Mouse (Mus musculus) myocyte (in vitro differentiated cells): ENCODE measurements around the gene Mylk. TPM values are rescaled to one million over a fixed set of nuclear protein-coding genes. Genes with fewer than 3 reads are reported as not detected.

Experiments
- H3K27me3 ChIP-seq: one replicate; pipeline ENCODE4 v1.6.1; 2011; ENCODE audit not compliant: control insufficient read depth, insufficient read depth, insufficient read length
- H3K36me3 ChIP-seq: one replicate; pipeline ENCODE4 v1.6.1; 2011; ENCODE audit not compliant: control insufficient read depth, insufficient read depth
- H3K4me2 ChIP-seq: one replicate; pipeline ENCODE4 v1.6.1; 2011; ENCODE audit warnings: low read depth, control low read depth
- H3K4me3 ChIP-seq: one replicate; pipeline ENCODE4 v1.5.1; 2011; ENCODE audit warnings: mild to moderate bottlenecking, control low read depth, moderate library complexity
- H3K79me2 ChIP-seq: one replicate; pipeline ENCODE4 v1.6.1; 2011; ENCODE audit not compliant: control insufficient read depth, insufficient read depth
- H3ac ChIP-seq: one replicate; pipeline ENCODE4 v1.6.1; 2011; ENCODE audit not compliant: control insufficient read depth, insufficient read length
- CEBPB ChIP-seq: IDR thresholded peaks from 2 replicates; pipeline ENCODE4 v1.6.1; 2011; ENCODE audit warnings: mild to moderate bottlenecking, moderate library complexity; ENCODE audit not compliant: poor library complexity, insufficient read depth, severe bottlenecking
- E2F4 ChIP-seq: IDR thresholded peaks from one replicate; pipeline ENCODE4 v1.6.1; 2011; ENCODE audit warnings: mild to moderate bottlenecking, control low read depth, moderate library complexity; ENCODE audit not compliant: insufficient read depth
- MAX ChIP-seq: IDR thresholded peaks from one replicate; pipeline ENCODE4 v1.6.1; 2011; ENCODE audit warnings: low read depth, mild to moderate bottlenecking, control low read depth
- MYOD1 ChIP-seq, 3 experiments: IDR thresholded peaks; one replicate each; pipeline ENCODE4 v1.6.1; 2011; ENCODE audit warnings: control low read depth in 2 of 3, low read depth in 2 of 3, mild to moderate bottlenecking in 2 of 3, moderate library complexity in 1 of 3; ENCODE audit not compliant: insufficient read length in 2 of 3, control insufficient read depth in 1 of 3
- MYOG ChIP-seq, 3 experiments: IDR thresholded peaks; one replicate each; pipeline ENCODE4 v1.6.1; 2011; ENCODE audit warnings: control low read depth in 2 of 3, low read depth in 2 of 3, mild to moderate bottlenecking in 2 of 3; ENCODE audit not compliant: insufficient read length in 2 of 3, control insufficient read depth in 1 of 3, insufficient read depth in 1 of 3
- POLR2A ChIP-seq: IDR thresholded peaks from one replicate; pipeline ENCODE4 v1.6.1; 2011; ENCODE audit warnings: low read depth, mild to moderate bottlenecking, control low read depth, moderate library complexity; ENCODE audit not compliant: insufficient read length
- POLR2AphosphoS2 ChIP-seq: IDR thresholded peaks from one replicate; pipeline ENCODE4 v1.6.1; 2011; ENCODE audit warnings: low read depth, control low read depth; ENCODE audit not compliant: insufficient read length
- REST ChIP-seq: IDR thresholded peaks from one replicate; pipeline ENCODE4 v1.6.1; 2011; ENCODE audit warnings: mild to moderate bottlenecking, control low read depth, moderate library complexity; ENCODE audit not compliant: insufficient read depth, insufficient read length
- SRF ChIP-seq: IDR thresholded peaks from one replicate; pipeline ENCODE4 v1.6.1; 2011; ENCODE audit warnings: low read depth; ENCODE audit not compliant: control insufficient read depth, insufficient read length
- TCF12 ChIP-seq: IDR thresholded peaks from one replicate; pipeline ENCODE4 v1.6.1; 2011; ENCODE audit warnings: mild to moderate bottlenecking, control low read depth; ENCODE audit not compliant: poor library complexity, insufficient read depth, severe bottlenecking
- TCF3 ChIP-seq: IDR thresholded peaks from one replicate; pipeline ENCODE4 v1.6.1; 2011; ENCODE audit warnings: low read depth, control low read depth; ENCODE audit not compliant: insufficient read length
- USF1 ChIP-seq: IDR thresholded peaks from one replicate; pipeline ENCODE4 v1.6.1; 2011; ENCODE audit warnings: low read depth, mild to moderate bottlenecking, control low read depth, moderate library complexity
- polyA plus RNA-seq: library from polyadenylated mRNA; unstranded; fragments of >200 nt; fragmentation: generic; extraction: Trizol; gene quantifications from one replicate; pipeline ENCODE4 v1.2.1, GENCODE M21; 2012; ENCODE audit warnings: missing spikeins

The Mylk gene
- polyA plus RNA-seq, 1 experiment: 2.1 TPM

DNA sequence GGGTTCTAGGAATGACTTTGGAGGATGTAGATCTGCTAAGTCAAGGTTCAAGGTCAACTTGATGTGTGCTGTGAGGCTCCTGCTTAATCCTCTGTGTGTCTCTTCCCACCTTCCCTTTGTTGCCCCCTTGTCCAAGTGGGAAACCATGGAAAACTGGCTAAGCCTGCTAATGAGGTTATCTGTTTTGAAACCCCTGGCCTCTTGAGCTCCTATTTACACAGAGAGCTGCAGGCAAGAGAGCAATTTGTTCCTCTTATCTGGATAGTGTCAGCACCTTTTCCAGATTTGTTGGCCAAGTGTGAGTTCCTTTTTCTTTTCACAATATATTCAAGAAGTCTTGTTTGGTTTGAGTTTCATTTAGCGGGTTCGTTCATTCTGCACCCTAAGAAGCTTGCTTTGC, 186.3 kb downstream of the Mylk start:
- Histone ChIP-seq H3K27me3 (no peaks in the 10 kb centered on the region), H3K4me3 (no peak overlapping the region), H3K4me2 (no peak overlapping the region), H3K36me3 (no peaks in the 10 kb centered on the region), H3K79me2 (no peaks in the 10 kb centered on the region), H3ac (no peak overlapping the region)
- TF ChIP-seq TCF3 (no peak), MYOG (IDR thresholded peaks at IDR 0.05; ENCODE audit: control insufficient read depth in 1 of 3, insufficient read depth in 1 of 3, insufficient read length in 2 of 3, low read depth in 2 of 3) (no peak), CEBPB (no peak), USF1 (no peak), SRF (no peak), MYOD1 (IDR thresholded peaks at IDR 0.05; ENCODE audit: control insufficient read depth in 1 of 3, insufficient read length in 2 of 3, low read depth in 2 of 3) (no peak), REST (no peak), POLR2A (no peak), E2F4 (no peak), MAX (no peak), POLR2AphosphoS2 (no peak)

- TF ChIP-seq MYOG (IDR thresholded peaks at IDR 0.05; ENCODE audit: control insufficient read depth in 1 of 3, insufficient read depth in 1 of 3, insufficient read length in 2 of 3, low read depth in 2 of 3) (no peak), USF1 (no peak), POLR2AphosphoS2 (no peak), CEBPB (no peak), E2F4 (no peak), TCF12 (no peak), POLR2A (no peak), MAX (no peak), SRF (no peak), TCF3 (no peak), MYOD1 (IDR thresholded peaks at IDR 0.05; ENCODE audit: control insufficient read depth in 1 of 3, insufficient read length in 2 of 3, low read depth in 2 of 3) (no peak), REST (no peak)
- no peaks in the 10 kb centered on the region for H3K79me2 ChIP-seq
- H3K4me3 ChIP-seq: no peak overlapping the region
- no peak overlapping the region for H3ac ChIP-seq
- no peaks in the 10 kb centered on the region for H3K36me3 ChIP-seq
- no peaks in the 10 kb centered on the region for H3K27me3 ChIP-seq
- no peak overlapping the region for H3K4me2 ChIP-seq
Measured at GRCm38 (mm10) chr16:34933173-34933572, 188.2 kb downstream of the Mylk start.

- Histone ChIP-seq H3K79me2 (no peaks in the 10 kb centered on the region), H3K27me3 (no peaks in the 10 kb centered on the region)
- TF ChIP-seq MAX (no peak), MYOG (IDR thresholded peaks at IDR 0.05; ENCODE audit: control insufficient read depth in 1 of 3, insufficient read depth in 1 of 3, insufficient read length in 2 of 3, low read depth in 2 of 3) (peak in 1 of 3 experiments; percentile 18)
Measured at GRCm38 (mm10) chr16:34934486-34934885, 189.5 kb downstream of the Mylk start.

DNA sequence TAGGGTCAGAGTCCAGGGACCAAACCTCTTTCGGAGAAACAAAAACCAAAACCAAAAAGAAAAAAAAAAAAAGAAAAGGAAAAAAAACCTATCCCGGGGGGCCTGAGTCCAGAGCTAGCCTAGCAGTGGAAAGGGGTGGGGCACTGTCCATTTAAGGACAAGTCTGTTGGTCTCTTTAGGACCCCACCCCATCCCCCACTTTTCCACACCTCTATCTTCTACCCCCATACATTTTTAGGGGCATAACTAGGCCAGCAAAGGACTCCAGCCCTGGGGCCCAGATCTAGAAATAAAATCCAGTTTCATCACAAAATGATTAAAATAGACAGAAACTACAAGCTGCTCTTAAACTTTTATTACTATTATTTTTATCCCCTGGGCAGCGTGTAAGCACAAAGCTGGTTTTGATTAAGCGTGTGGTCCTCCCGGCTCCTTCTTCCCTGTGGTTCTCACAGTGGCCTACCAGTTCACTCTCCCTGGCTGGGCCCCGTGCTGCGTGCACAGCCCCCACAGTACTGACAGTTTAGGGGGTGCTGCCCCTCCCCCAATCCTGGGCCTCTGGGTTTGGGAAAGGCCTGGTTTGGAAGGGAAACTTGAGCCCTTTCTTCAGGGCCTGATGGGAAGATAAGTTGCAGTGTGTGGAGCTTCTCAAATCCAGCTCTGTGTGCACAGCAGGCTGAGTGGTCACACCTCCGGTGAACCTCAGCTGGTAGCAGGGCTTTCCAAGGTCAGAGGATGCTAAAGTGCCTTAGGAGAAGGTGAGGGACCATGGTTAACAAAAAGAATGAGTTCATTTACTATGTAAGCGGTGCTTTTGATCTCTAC, 190.7 kb downstream of the Mylk start:
- no peaks in the 10 kb centered on the region for H3K36me3 ChIP-seq
- TF ChIP-seq REST (no peak), CEBPB (no peak), MYOG (IDR thresholded peaks at IDR 0.05; ENCODE audit: control insufficient read depth in 1 of 3, insufficient read depth in 1 of 3, insufficient read length in 2 of 3, low read depth in 2 of 3) (no peak), USF1 (no peak), TCF3 (no peak), MAX (no peak), POLR2A (no peak), MYOD1 (IDR thresholded peaks at IDR 0.05; ENCODE audit: control insufficient read depth in 1 of 3, insufficient read length in 2 of 3, low read depth in 2 of 3) (no peak), TCF12 (no peak), POLR2AphosphoS2 (no peak), E2F4 (no peak), SRF (no peak)
- no peaks in the 10 kb centered on the region for H3K79me2 ChIP-seq
- no peak overlapping the region for H3K4me3 ChIP-seq
- H3K27me3 ChIP-seq: no peaks in the 10 kb centered on the region
- no peak overlapping the region for H3ac ChIP-seq
- no peak overlapping the region for H3K4me2 ChIP-seq

More at GRCm38 (mm10) chr16:34934486-34934885, 189.5 kb downstream of the Mylk start:
- H3K4me2 ChIP-seq: no peak overlapping the region
- H3ac ChIP-seq: no peak overlapping the region
- H3K36me3 ChIP-seq: no peaks in the 10 kb centered on the region
- no peak overlapping the region for H3K4me3 ChIP-seq

- Histone ChIP-seq H3ac (no peak overlapping the region), H3K79me2 (no peaks in the 10 kb centered on the region), H3K4me2 (no peak overlapping the region), H3K4me3 (no peak overlapping the region), H3K36me3 (no peaks in the 10 kb centered on the region), H3K27me3 (no peaks in the 10 kb centered on the region)
- TF ChIP-seq MAX: no peak
- no peak for TF ChIP-seq POLR2A
- no peak for TF ChIP-seq TCF12
- TF ChIP-seq E2F4: no peak
- TF ChIP-seq CEBPB: no peak
- TF ChIP-seq MYOG (IDR thresholded peaks at IDR 0.05; ENCODE audit: control insufficient read depth in 1 of 3, insufficient read depth in 1 of 3, insufficient read length in 2 of 3, low read depth in 2 of 3): no peak
- TF ChIP-seq REST: no peak
- TF ChIP-seq USF1: no peak
- no peak for TF ChIP-seq TCF3
- no peak for TF ChIP-seq MYOD1 (IDR thresholded peaks at IDR 0.05; ENCODE audit: control insufficient read depth in 1 of 3, insufficient read length in 2 of 3, low read depth in 2 of 3)
- no peak for TF ChIP-seq SRF
Measured at GRCm38 (mm10) chr16:34936339-34936810, 191.4 kb downstream of the Mylk start.
